Mouse (Mus musculus): ENCODE results near the gene Tmtc2.

DNA sequence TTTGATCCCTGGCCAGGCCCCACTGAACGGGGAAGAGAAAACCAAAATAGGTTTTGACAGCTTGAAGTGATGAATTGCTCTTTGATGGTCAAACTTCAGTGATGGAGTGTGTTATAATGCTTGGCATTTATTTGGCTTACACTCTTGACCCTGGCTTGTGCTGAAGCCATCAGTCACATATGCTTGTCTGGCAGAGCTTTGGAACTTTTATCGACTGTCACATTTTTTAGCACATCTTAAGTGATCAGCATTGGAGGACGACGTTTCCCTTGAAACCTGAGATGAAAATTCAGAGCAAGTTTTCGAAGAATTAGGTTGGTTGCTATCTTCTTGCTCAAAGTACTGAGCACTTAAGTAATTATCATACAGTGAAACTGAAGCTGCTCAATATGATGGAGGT lies 346.6 kb downstream of the Tmtc2 start:
- TF ChIP-seq ZNF384 (IDR thresholded peaks at IDR 0.05; ENCODE audit: low read depth, low read length) (no peak), ETS1 (conservative IDR thresholded peaks at IDR 0.05; ENCODE audit: low read depth, low read length) (no peak), CHD1 (IDR thresholded peaks at IDR 0.05; ENCODE audit: low read depth, low read length) (no peak), CTCF (conservative IDR thresholded peaks at IDR 0.05 in 1 of 2, IDR thresholded peaks at IDR 0.05 in 1 of 2; ENCODE audit: low read depth in 2 of 2, low read length in 2 of 2) (no peak), MXI1 (IDR thresholded peaks at IDR 0.05; ENCODE audit: low read depth, low read length) (no peak), UBTF (IDR thresholded peaks at IDR 0.05; ENCODE audit: low read depth, low read length) (no peak)

Data from CH12.LX (cell line).